Mouse (Mus musculus) cerebellum, adult 9-10 months (tissue): ENCODE measurements around the gene Abcc1.

ENCODE experiments used
- DNase-seq: peaks from one replicate; pipeline ENCODE4 v3.0.0; 2022

Gene Abcc1

GRCm38 (mm10) chr16:14361362-14362098 lies at the start of gene Abcc1:
TSS of gene Abcc1 (plus strand) at chr16:14361558.
- DNase-seq, result peak; percentile 76

- no peak for DNase-seq
Observed at GRCm38 (mm10) chr16:14312914-14313313, 48.4 kb upstream of the Abcc1 start.

GRCm38 (mm10) chr16:14316884-14317876 lies 44.2 kb upstream of the Abcc1 start, which contains the start of gene Fopnl:
TSS of gene Fopnl (minus strand) at chr16:14317405.
- DNase-seq, result peak; percentile 98

GRCm38 (mm10) chr16:14319681-14320080 lies 41.7 kb upstream of the Abcc1 start:
- DNase-seq, result no peak

- DNase-seq, result no peak
Observed at GRCm38 (mm10) chr16:14320494-14320893, 40.9 kb upstream of the Abcc1 start.

DNA sequence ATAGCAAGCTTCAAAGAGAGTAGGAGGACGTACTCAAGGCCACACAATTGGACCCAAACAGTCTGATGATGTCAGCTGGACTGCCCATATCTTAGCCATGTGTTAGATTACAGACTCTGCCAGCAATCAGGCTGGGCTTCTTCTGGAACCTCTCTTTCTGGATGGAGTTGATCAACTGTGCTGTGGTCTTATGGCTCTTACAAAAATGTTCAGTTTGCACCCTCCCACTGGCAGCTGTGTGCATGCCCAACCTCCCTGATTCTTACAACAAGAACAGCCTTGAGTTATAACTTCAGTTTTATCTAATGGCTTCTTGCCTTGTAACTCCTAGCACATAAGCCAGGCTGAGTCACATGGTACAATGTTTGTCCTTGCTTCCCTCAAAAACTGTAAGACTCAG lies 33.2 kb upstream of the Abcc1 start:
- DNase-seq, result no peak

- no peak for DNase-seq
Observed at GRCm38 (mm10) chr16:14344967-14345366, 16.4 kb upstream of the Abcc1 start.

GRCm38 (mm10) chr16:14351571-14351970 lies 9.8 kb upstream of the Abcc1 start:
- no peak for DNase-seq

DNA sequence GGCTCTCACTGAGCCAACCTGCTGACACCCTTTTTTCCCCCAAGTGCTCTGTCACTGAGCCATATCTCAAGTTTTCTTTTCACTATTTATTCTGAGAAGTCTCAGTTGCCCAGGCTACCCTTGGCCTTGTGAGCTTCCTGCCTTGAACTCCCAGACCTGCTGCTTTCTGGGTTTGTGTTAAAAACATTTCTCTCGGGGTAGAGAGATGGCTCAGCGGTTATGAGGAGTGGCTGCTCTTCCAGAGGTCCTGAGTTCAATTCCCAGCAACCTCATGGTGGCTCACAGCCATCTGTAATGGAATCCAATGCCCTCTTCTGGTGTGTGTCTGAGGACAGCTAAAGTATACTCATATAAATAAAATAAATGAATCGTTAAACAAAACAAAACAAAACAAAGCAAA lies 9.1 kb upstream of the Abcc1 start:
- DNase-seq, result no peak

- DNase-seq, result no peak
Observed at GRCm38 (mm10) chr16:14352663-14353062, 8.7 kb upstream of the Abcc1 start.

GRCm38 (mm10) chr16:14357859-14358258 lies 3.5 kb upstream of the Abcc1 start:
- no peak for DNase-seq

- DNase-seq, result no peak
Observed at GRCm38 (mm10) chr16:14358531-14358930, 2.8 kb upstream of the Abcc1 start.

GRCm38 (mm10) chr16:14360931-14361330 lies 427 bp upstream of the Abcc1 start:
- DNase-seq, result peak; percentile 54

- DNase-seq, result no peak
Observed at GRCm38 (mm10) chr16:14362099-14362820, 902 bp downstream of the Abcc1 start.

DNA sequence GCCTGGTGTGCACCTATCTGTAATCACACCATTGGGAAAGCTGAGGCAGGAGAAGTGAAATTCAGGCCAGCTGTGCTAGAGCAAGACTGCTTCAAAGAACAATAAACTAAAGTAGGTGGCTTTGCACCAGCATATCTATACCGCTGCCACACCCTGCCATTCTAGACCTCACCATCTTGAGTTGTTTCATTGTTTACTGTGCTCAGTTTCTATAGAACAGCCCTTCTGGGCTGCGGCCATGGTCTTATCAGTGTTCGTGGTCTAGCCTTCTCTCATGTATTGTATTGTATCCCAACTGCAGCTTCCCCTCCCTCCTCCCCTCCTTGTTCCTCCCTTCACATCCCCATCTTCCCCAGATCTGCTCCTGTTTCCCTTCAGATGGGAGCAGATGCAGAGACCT lies 2.1 kb downstream of the Abcc1 start:
- DNase-seq, result no peak

GRCm38 (mm10) chr16:14364066-14364465 lies 2.7 kb downstream of the Abcc1 start:
- no peak for DNase-seq

- no peak for DNase-seq
Observed at GRCm38 (mm10) chr16:14365457-14365856, 4.1 kb downstream of the Abcc1 start.

GRCm38 (mm10) chr16:14366017-14366416 lies 4.7 kb downstream of the Abcc1 start:
- no peak for DNase-seq

DNA sequence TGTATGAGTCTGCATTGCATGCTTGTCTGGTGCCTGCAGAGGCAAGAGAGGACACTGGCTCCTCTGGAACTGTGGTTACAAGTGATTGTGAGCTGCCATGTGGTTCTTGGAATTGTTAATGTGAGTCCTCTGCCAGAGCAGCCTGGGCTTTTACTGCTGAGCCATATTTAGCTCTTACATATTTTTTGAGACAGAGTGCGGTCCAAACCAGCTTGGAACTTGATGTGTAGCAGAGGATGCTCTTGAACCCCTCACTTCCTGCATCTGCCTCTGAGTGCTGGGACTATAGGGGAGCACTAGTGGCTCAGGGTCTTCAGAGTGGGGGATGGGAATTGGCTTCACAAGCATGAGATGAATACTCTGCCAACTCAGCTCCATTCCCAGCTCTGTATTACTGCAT lies 10.0 kb downstream of the Abcc1 start:
- no peak for DNase-seq

GRCm38 (mm10) chr16:14372382-14372781 lies 11.0 kb downstream of the Abcc1 start:
- DNase-seq, result no peak

DNA sequence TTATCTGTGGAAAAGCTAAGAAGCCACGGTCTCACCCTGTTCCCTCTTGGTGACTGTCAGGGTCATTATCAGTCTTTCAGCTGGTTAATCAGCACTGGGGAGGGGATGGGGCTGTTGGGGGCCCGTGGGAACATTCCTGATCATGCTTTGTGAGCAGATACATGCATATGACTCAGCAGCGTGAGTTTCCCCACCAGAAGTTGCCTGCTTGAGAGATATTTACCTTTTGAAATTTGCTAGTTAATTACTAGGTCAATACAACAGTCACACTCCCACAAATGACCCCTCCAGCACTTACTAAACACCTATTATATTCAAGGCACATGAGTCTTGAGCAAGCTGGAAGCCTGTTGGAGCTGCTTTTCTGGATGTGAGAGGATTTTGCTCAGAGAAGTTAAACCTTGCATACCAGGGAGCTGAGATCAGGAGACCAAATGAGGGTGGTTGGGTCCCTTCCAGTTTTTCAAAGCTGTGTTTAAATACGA lies 11.5 kb downstream of the Abcc1 start:
- no peak for DNase-seq

DNA sequence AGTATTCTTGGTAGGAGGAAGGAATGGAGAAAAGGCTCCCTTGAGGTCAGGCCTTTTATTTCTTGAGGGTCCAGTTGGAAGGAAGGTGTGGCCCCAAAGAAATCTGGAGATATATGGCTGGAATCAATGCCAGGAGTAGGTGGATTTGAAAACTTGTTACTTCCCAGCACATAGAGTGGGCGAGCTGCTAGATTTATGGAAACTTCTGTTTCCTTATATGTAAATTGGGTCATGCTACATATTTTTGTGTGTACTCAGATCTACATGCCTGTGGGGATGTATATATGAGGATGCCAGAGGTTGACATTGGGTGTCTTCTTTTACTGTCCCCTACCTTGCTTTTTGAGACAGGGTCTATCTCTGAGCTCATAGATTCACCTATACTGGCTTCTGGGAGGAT lies 14.6 kb downstream of the Abcc1 start:
- DNase-seq, result no peak

GRCm38 (mm10) chr16:14376352-14376751 lies 15.0 kb downstream of the Abcc1 start:
- DNase-seq, result no peak
